Mouse (Mus musculus) megakaryocyte progenitor cell, adult 5-6 weeks (primary cell): ENCODE results near the gene Tmem199. TPM values are rescaled to one million over a fixed set of nuclear protein-coding genes. Genes with fewer than 3 reads are reported as not detected.
A peak's percentile ranks its signal among the peaks of the same experiment; 100 is the strongest.

Experiments used
- ATAC-seq: replicated peaks from 2 replicates; pipeline ENCODE4 v1.8.0; 2016; ENCODE audit warnings: mild to moderate bottlenecking, moderate TSS enrichment, inconsistent platforms; ENCODE audit not compliant: poor library complexity
- total RNA-seq, 2 experiments: library from RNA; stranded (forward) in 1 of 2; stranded (reverse) in 1 of 2; fragments of 157-497, 149-512 nt in 1 of 2; fragments of 200-1000 nt in 1 of 2; gene quantifications; 2 replicates each; pipeline versions ENCODE4 v1.2.3 to v1.2.4; 2015 to 2017

Gene Tmem199
- total RNA-seq, 2 experiments from 2014 or later, result 26.7 to 34.4 TPM

GRCm38 (mm10) chr11:78488168-78488567, 23.8 kb downstream of the Tmem199 start:
- peak; percentile 83 for ATAC-seq

- ATAC-seq, result no peak
These were observed 28.3 kb downstream of the Tmem199 start for GRCm38 (mm10) chr11:78483639-78484038.

- ATAC-seq, result peak; percentile 52; the same call in 1 of the 2 replicates
These were observed 36.7 kb downstream of the Tmem199 start for GRCm38 (mm10) chr11:78475289-78475688.

GRCm38 (mm10) chr11:78471326-78472103, 40.5 kb downstream of the Tmem199 start:
- no peak for ATAC-seq

- ATAC-seq, result no peak
These were observed 44.0 kb downstream of the Tmem199 start for GRCm38 (mm10) chr11:78467932-78468331.

- ATAC-seq, result no peak
These were observed 44.5 kb downstream of the Tmem199 start for GRCm38 (mm10) chr11:78467515-78467914.

GRCm38 (mm10) chr11:78466242-78466912, 45.6 kb downstream of the Tmem199 start:
- no peak for ATAC-seq

- peak; percentile 92 for ATAC-seq
These were observed 46.3 kb downstream of the Tmem199 start, which contains the start of gene Slc46a1 for GRCm38 (mm10) chr11:78465568-78466180. Gene Slc46a1, plus strand, starts transcription at chr11:78465697.

- ATAC-seq, result no peak
These were observed 46.9 kb downstream of the Tmem199 start for GRCm38 (mm10) chr11:78465116-78465515.

- ATAC-seq, result no peak
These were observed 48.5 kb downstream of the Tmem199 start for GRCm38 (mm10) chr11:78463286-78464036.

GRCm38 (mm10) chr11:78462669-78463068, 49.3 kb downstream of the Tmem199 start:
- no peak for ATAC-seq

- ATAC-seq, result no peak
These were observed 50.1 kb downstream of the Tmem199 start for GRCm38 (mm10) chr11:78461894-78462293.

- ATAC-seq, result peak; percentile 80
These were observed 53.2 kb downstream of the Tmem199 start for GRCm38 (mm10) chr11:78458740-78459139.

Other genes with a start within 250 kb of the Tmem199 start
- 0.22 and 0.30 TPM in 2 replicates for gene BC030499, start 221.3 kb downstream of the Tmem199 start, total RNA-seq (2015)
- gene BC030499, start 221.3 kb downstream of the Tmem199 start, total RNA-seq (2017), result 0.14 and 2.0 TPM in 2 replicates
- gene Spag5, start 210.6 kb downstream of the Tmem199 start, total RNA-seq (2015), result 27.0 and 30.0 TPM in 2 replicates
- 52.6 and 54.0 TPM in 2 replicates for gene Spag5, start 210.6 kb downstream of the Tmem199 start, total RNA-seq (2017)
- gene Aldoc, start 189.2 kb downstream of the Tmem199 start, total RNA-seq (2015), result 0.15 and 1.0 TPM in 2 replicates
- 0.17 and 0.54 TPM in 2 replicates for gene Aldoc, start 189.2 kb downstream of the Tmem199 start, total RNA-seq (2017)
- gene Pigs, start 183.8 kb downstream of the Tmem199 start, total RNA-seq (2015), result 25.6 and 28.6 TPM in 2 replicates
- 13.3 and 15.6 TPM in 2 replicates for gene Pigs, start 183.8 kb downstream of the Tmem199 start, total RNA-seq (2017)
- gene Unc119, start 168.7 kb downstream of the Tmem199 start, total RNA-seq (2015), result 27.2 and 34.4 TPM in 2 replicates
- 25.7 and 29.2 TPM in 2 replicates for gene Unc119, start 168.7 kb downstream of the Tmem199 start, total RNA-seq (2017)
- gene Foxn1, start 125.6 kb downstream of the Tmem199 start, total RNA-seq (2015), result not detected in 2 replicates
- not detected in 2 replicates for gene Foxn1, start 125.6 kb downstream of the Tmem199 start, total RNA-seq (2017)
- gene Slc13a2, start 90.0 kb downstream of the Tmem199 start, total RNA-seq (2015), result 0.10 and 1.0 TPM in 2 replicates
- gene Slc13a2, start 90.0 kb downstream of the Tmem199 start, total RNA-seq (2017), result 0.04 and 0.44 TPM in 2 replicates
- 2.4 and 2.7 TPM in 2 replicates for gene Slc46a1, start 46.5 kb downstream of the Tmem199 start, total RNA-seq (2015)
- 1.8 and 5.8 TPM in 2 replicates for gene Slc46a1, start 46.5 kb downstream of the Tmem199 start, total RNA-seq (2017)
- 0.17 and 0.24 TPM in 2 replicates for gene Sarm1, start 14.4 kb downstream of the Tmem199 start, total RNA-seq (2015)
- gene Sarm1, start 14.4 kb downstream of the Tmem199 start, total RNA-seq (2017), result 0.08 TPM in 1 of 2 replicates, not detected in the other
- not detected in 2 replicates for gene Vtn, start 13.1 kb downstream of the Tmem199 start, total RNA-seq (2015)
- not detected in 2 replicates for gene Vtn, start 13.1 kb downstream of the Tmem199 start, total RNA-seq (2017)
- gene Sebox, start 8.7 kb downstream of the Tmem199 start, total RNA-seq (2015), result not detected in 2 replicates
- gene Sebox, start 8.7 kb downstream of the Tmem199 start, total RNA-seq (2017), result not detected in 2 replicates
- 57.5 and 59.2 TPM in 2 replicates for gene Poldip2, start within 50 bp of the Tmem199 start, total RNA-seq (2015)
- gene Poldip2, start within 50 bp of the Tmem199 start, total RNA-seq (2017), result 59.2 and 77.8 TPM in 2 replicates
- gene Tnfaip1, start 24.2 kb upstream of the Tmem199 start, total RNA-seq (2015), result 8.9 and 9.3 TPM in 2 replicates
- gene Tnfaip1, start 24.2 kb upstream of the Tmem199 start, total RNA-seq (2017), result 4.2 and 5.5 TPM in 2 replicates
- 112 and 130 TPM in 2 replicates for gene Ift20, start 24.2 kb upstream of the Tmem199 start, total RNA-seq (2015)
- 158 and 160 TPM in 2 replicates for gene Ift20, start 24.2 kb upstream of the Tmem199 start, total RNA-seq (2017)
- 102 and 108 TPM in 2 replicates for gene Tmem97, start 38.6 kb upstream of the Tmem199 start, total RNA-seq (2015)
- gene Tmem97, start 38.6 kb upstream of the Tmem199 start, total RNA-seq (2017), result 77.5 and 77.9 TPM in 2 replicates
- gene Nlk, start 185.2 kb upstream of the Tmem199 start, total RNA-seq (2015), result 15.8 and 19.5 TPM in 2 replicates
- gene Nlk, start 185.2 kb upstream of the Tmem199 start, total RNA-seq (2017), result 16.6 and 21.6 TPM in 2 replicates
- 36.4 and 39.5 TPM in 2 replicates for gene Ccnq, start 239.6 kb upstream of the Tmem199 start, total RNA-seq (2015)
- gene Ccnq, start 239.6 kb upstream of the Tmem199 start, total RNA-seq (2017), result 24.3 and 30.1 TPM in 2 replicates